Mouse (Mus musculus) spleen, postnatal 14 days (tissue): ENCODE measurements around the gene Chst15.

ENCODE experiments used
- DNase-seq, 2 experiments: peaks; one replicate each; pipeline ENCODE4 v3.0.0; 2021 to 2022; ENCODE audit warnings: low spot score in 2 of 2

Chst15 gene

GRCm38 (mm10) chr7:132317036-132317541, at the start of gene Chst15:
Gene Chst15 (minus strand): TSS chr7:132317228.
- DNase-seq = peak; percentile 43 to 60

- peak in 1 of 2 experiments; percentile 42 for DNase-seq
Measured at GRCm38 (mm10) chr7:132365703-132366384, 48.8 kb upstream of the Chst15 start.

GRCm38 (mm10) chr7:132365111-132365510, 48.1 kb upstream of the Chst15 start:
- DNase-seq = no peak

- no peak for DNase-seq
Measured at GRCm38 (mm10) chr7:132364506-132364905, 47.5 kb upstream of the Chst15 start.

- no peak for DNase-seq
Measured at GRCm38 (mm10) chr7:132360336-132360735, 43.3 kb upstream of the Chst15 start.

GRCm38 (mm10) chr7:132358709-132359108, 41.7 kb upstream of the Chst15 start:
- DNase-seq = no peak

- DNase-seq = no peak
Measured at GRCm38 (mm10) chr7:132358250-132358649, 41.2 kb upstream of the Chst15 start.

GRCm38 (mm10) chr7:132357841-132358237, 40.8 kb upstream of the Chst15 start:
- no peak for DNase-seq

- DNase-seq = no peak
Measured at GRCm38 (mm10) chr7:132356881-132357840, 40.1 kb upstream of the Chst15 start.

- DNase-seq = no peak
Measured at GRCm38 (mm10) chr7:132356185-132356584, 39.2 kb upstream of the Chst15 start.

GRCm38 (mm10) chr7:132355767-132356166, 38.7 kb upstream of the Chst15 start:
- no peak for DNase-seq

- DNase-seq = no peak
Measured at GRCm38 (mm10) chr7:132349075-132349572, 32.1 kb upstream of the Chst15 start.

GRCm38 (mm10) chr7:132347273-132348045, 30.4 kb upstream of the Chst15 start:
- no peak for DNase-seq

GRCm38 (mm10) chr7:132345526-132346070, 28.6 kb upstream of the Chst15 start:
- DNase-seq = no peak

GRCm38 (mm10) chr7:132344606-132345005, 27.6 kb upstream of the Chst15 start:
- no peak for DNase-seq

GRCm38 (mm10) chr7:132343900-132344299, 26.9 kb upstream of the Chst15 start:
- no peak for DNase-seq

- DNase-seq = no peak
Measured at GRCm38 (mm10) chr7:132343146-132343545, 26.1 kb upstream of the Chst15 start.

GRCm38 (mm10) chr7:132339041-132339839, 22.2 kb upstream of the Chst15 start:
- no peak for DNase-seq

GRCm38 (mm10) chr7:132338350-132338749, 21.3 kb upstream of the Chst15 start:
- no peak for DNase-seq

- no peak for DNase-seq
Measured at GRCm38 (mm10) chr7:132337268-132337917, 20.4 kb upstream of the Chst15 start.
